Mouse (Mus musculus): ENCODE data around the gene 2410131K14Rik.

2410131K14Rik gene

DNA sequence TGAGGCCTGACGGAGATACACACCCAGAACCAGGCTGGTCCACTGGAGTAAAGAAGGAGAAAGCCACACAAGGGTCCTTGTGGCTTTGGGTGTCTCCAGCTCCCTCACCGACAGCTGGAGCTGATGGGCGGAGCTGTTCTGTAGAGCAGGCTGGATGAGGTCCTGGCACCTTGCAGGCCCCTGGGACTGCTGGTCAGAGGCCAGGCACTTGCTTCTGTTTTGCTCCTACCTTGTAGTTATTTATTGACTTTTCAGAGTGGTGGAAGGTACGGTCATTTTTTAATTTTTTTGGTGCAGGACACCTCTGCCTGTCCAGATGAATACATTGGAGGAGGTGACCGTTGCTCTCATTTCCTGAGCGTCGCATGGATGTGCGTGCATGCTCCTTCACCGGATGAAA, 16.2 kb downstream of the 2410131K14Rik start:
- DNase-seq (ENCODE audit: low spot score in 2 of 2): no peak

DNA sequence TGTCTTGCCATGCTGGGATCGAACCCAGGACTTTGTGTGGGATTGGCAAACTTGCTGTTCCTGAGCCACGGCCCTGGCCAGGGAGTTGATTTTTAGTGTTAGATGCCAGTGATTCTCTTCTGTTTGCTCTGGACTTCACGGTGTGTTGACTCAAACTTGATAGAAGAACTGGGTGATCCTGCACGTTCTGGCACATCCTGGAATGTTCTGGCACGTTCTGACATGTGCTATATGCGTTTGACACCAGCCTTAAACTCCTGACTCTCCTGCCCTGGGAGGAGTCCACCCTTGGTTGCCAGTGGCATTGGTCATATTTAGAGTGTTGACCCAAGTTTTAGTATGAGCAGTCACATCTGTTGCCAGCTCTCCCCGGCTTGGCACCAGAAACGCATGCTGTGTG, 17.4 kb downstream of the 2410131K14Rik start:
- no peak for DNase-seq (ENCODE audit: low spot score in 2 of 2)

- DNase-seq (ENCODE audit: low spot score in 2 of 2): no peak
Measured at GRCm38 (mm10) chr5:118264279-118264678, 19.3 kb downstream of the 2410131K14Rik start.

GRCm38 (mm10) chr5:118265366-118265765, 20.3 kb downstream of the 2410131K14Rik start:
- no peak for DNase-seq (ENCODE audit: low spot score in 2 of 2)

DNA sequence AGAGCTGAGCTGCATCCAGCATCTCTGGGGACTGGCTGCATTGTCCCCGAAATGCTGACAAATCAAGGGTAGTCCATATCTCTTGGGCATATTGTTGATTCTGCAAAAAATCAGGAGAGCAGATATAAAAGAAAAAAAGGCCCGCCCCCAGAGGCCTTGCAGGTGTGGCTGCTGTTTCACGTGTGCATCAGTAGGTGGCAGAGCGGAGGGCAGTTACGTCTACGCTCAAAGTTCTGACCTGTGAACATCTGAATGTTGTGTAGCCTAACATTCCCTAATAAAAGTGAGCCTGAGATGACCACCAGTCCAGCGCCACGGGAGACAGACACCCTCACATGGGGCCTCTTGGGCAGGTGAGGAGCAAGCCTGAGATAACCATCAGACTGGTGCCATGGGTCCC, 21.3 kb downstream of the 2410131K14Rik start:
- no peak for DNase-seq (ENCODE audit: low spot score in 2 of 2)

GRCm38 (mm10) chr5:118268987-118269386, 24.0 kb downstream of the 2410131K14Rik start:
- peak; percentile 92 to 95 for DNase-seq (ENCODE audit: low spot score in 2 of 2)

DNA sequence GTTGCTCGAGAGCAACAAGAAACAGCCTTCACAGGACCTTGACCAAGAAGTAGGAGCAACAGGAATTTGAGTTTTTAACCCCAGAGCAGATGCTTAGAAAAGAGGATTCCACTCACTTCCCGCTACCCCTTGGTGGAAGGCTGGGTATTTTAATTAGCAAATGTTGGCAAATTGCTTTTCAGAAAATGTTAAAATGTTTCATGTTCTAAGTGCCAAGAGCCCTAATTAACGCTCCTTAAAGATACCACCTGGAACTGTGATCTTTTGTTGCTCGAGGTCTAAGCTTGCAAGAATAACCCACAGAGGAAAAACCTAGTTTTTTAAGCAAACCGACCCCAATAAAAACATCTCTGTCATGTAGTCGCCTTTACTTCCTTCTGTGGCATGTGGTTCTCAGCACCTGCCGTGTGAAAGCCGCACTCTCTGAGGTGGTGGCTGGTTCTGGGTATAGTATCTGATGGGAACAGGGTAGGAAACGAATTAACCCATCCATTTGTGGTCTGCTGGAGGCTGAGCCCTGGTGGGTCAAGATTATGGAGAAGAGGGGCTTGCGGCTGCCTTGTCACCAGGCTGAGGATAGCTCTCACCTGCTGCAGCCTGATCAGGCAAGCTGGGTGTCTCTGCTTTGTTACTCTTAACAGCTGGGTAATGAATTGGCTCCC, 26.6 kb downstream of the 2410131K14Rik start:
- no peak for DNase-seq (ENCODE audit: low spot score in 2 of 2)

DNA sequence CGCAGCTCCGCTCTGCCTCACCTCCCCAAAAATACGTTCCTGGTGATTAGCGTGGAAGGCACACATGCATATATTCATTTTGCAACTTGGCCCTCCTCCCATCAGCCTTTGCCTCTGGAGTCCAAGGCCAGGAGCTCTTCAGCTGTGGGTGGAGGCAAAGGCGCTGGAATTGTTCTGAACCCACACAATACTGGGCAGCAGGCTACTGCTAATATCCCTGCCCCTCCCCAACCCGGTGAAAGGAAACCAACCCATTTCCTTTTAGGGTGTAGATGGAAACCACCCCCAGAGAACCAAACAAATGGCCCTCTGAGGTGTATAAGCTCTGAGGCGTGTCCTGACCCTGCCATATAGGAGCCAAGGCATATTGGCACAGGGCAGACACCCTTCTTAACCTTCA, 28.4 kb downstream of the 2410131K14Rik start:
- DNase-seq (ENCODE audit: low spot score in 2 of 2): no peak

DNA sequence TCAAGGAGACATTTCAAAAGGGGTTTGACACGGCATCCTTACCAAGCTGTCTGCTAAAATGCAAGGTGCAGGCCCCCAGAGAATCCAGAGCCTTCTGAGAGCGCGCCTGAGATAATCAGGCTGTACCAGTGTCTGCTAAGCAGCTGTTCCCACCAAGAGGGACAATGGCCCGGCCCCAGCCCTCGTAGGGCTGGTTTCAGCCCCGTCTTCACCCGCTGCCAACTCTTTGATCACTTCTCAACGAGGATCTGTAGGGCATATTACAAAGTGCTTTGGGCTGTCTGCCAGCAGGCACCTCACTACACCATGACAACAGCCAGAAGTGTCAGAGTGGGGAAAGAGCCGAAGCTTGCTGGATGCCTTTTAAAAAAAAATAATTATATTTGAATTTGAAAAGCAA, 29.5 kb downstream of the 2410131K14Rik start:
- peak in 1 of 2 experiments; percentile 52 for DNase-seq (ENCODE audit: low spot score in 2 of 2)

- DNase-seq (ENCODE audit: low spot score in 2 of 2): no peak
Measured at GRCm38 (mm10) chr5:118276281-118276680, 31.3 kb downstream of the 2410131K14Rik start.

- DNase-seq (ENCODE audit: low spot score in 2 of 2): no peak
Measured at GRCm38 (mm10) chr5:118276711-118277110, 31.7 kb downstream of the 2410131K14Rik start.

- no peak for DNase-seq (ENCODE audit: low spot score in 2 of 2)
Measured at GRCm38 (mm10) chr5:118277741-118278495, 32.9 kb downstream of the 2410131K14Rik start.

GRCm38 (mm10) chr5:118291453-118291852, 46.4 kb downstream of the 2410131K14Rik start:
- no peak for DNase-seq (ENCODE audit: low spot score in 2 of 2)

DNA sequence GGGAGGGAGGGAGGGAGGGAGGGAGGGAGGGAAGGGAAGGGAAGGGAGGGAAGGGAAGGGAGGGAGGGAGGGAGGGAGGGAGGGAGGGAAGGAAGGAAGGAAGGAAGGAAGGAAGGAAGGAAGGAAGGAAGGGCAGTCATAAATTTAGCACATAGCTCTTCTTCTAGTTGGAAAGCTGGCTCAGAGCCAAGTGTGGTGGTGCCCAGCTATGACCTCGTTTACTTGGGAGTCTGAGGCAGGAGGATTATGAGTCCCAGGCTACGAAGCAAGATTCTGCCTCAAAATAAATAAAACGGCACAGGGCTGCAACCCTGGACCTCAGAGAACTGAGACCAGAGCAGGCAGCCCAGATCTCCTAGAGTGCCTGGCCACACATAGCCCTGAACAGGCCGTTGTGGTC, 47.4 kb downstream of the 2410131K14Rik start:
- no peak for DNase-seq (ENCODE audit: low spot score in 2 of 2)

GRCm38 (mm10) chr5:118294086-118294864, 49.2 kb downstream of the 2410131K14Rik start:
- DNase-seq (ENCODE audit: low spot score in 2 of 2): peak; percentile 73 to 85

GRCm38 (mm10) chr5:118294865-118295258, 49.8 kb downstream of the 2410131K14Rik start:
- DNase-seq (ENCODE audit: low spot score in 2 of 2): no peak

DNA sequence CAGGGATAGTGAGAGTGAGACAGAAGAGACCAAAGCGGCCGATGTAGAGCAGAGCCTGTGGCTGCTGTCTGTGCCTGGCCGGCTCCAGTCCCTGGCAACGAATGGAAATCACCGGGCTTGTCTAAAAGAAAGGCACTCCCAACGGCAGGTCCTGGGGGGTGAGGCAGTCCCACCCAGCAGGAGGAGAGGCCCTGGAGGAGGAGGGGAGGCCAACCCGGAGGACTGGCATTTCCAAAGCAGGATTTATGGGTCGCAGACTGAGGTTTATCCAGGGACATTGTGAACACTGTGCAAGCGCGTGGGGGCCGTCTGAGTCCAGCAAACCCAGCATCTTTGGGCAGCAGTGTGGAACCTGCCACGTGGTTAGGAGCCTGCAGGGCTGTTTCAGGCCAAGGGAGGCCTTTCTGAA, 52.3 kb downstream of the 2410131K14Rik start:
- no peak for DNase-seq (ENCODE audit: low spot score in 2 of 2)

- no peak for DNase-seq (ENCODE audit: low spot score in 2 of 2)
Measured at GRCm38 (mm10) chr5:118299720-118300400, 54.8 kb downstream of the 2410131K14Rik start.

- no peak for DNase-seq (ENCODE audit: low spot score in 2 of 2)
Measured at GRCm38 (mm10) chr5:118302466-118303155, 57.6 kb downstream of the 2410131K14Rik start.

DNA sequence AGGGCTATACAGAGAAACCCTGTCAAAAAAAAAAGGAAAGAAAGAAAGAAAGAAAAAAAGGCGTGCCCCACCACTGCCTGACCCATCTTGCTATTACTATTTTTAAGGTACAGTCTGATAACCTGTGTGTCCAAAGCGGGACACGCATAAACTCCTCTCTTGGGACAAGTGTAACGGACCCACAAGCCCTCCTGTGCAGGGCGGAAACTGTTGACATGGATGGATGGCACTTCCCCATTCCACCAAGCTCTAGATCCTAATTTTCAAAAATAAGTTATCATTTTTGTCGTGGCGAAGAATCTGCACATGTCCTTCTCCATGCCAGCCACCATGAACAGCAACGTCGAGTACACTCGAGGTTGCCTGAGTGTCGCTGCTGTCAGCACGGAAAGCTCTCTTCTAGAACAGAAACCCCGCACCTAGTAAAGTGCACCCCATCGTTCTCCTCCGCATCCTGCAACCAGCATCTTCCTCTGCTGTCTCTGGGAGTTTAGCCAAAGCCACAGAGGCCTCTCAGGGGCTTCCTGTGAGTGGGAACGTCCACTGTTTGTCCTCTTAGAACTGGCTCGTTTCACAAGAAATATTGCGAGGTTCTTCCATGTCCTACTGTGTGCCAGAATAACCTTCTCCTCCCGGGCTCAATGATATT, 60.1 kb downstream of the 2410131K14Rik start:
- no peak for DNase-seq (ENCODE audit: low spot score in 2 of 2)

DNA sequence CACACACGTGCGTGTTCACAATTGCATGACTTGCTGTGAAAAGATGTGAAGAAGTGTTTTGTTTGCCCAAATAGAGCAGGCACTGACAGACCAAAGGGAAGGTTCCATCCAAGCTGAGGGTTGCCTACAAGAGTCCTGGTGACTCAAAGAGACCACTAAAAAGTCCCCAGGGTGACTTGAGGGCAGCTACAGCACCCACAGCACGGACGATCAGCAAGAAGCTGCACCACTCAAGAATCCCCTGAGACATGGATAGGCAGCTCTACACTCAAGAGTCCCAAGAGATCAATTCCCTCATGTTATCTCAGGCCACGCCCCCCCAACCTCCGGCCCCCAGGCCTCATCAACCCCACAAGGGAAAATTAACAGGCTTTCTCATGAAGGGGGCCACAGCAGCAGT, 65.4 kb downstream of the 2410131K14Rik start:
- no peak for DNase-seq (ENCODE audit: low spot score in 2 of 2)
